ENCODE assay signal across 18 mouse cellular contexts in genomic region chr16:38916885-38917284, GRCm38 (mm10). TPM values are rescaled to one million over a fixed set of nuclear protein-coding genes. Genes with fewer than 3 reads are reported as not detected.
DNase-seq lines count a peak whose midpoint lies in the region; TF ChIP-seq lines count a peak whose summit lies in the region.
"Had no signal": no experiment of that assay in that cellular context is flagged by ENCODE, and none has a peak within 500 bp of the region (broad histone marks: within the 10 kb centered on the region; RNA-seq: fewer than 3 reads in every experiment).

No protein-coding gene starts in this region.

- no peak overlapping the region for H3K4me3 ChIP-seq in heart, embryonic 10.5 days
- no peak overlapping the region for H3K4me3 ChIP-seq in left cerebral cortex, adult 2 months
- H3K4me3 ChIP-seq: embryonic facial prominence, embryonic 12.5 days; forebrain, embryonic 15.5 days; heart, embryonic 12.5 days; hindbrain, embryonic 15.5 days had no signal

- no peaks in the 10 kb centered on the region for H3K36me3 ChIP-seq in heart, embryonic 10.5 days
- H3K36me3 ChIP-seq: embryonic facial prominence, embryonic 12.5 days; forebrain, embryonic 15.5 days; G1E; heart, embryonic 12.5 days; hindbrain, embryonic 15.5 days had no signal

- TF ChIP-seq CTCF in left cerebral cortex, adult 2 months (IDR thresholded peaks at IDR 0.05): no peak

- no peaks in the 10 kb centered on the region for H3K9me3 ChIP-seq in heart, embryonic 10.5 days
- H3K9me3 ChIP-seq: embryonic facial prominence, embryonic 12.5 days; forebrain, embryonic 15.5 days; heart, embryonic 12.5 days; hindbrain, embryonic 15.5 days had no signal

- WGBS in heart, embryonic 10.5 days: 82% methylated on average over 5 of the region's 5 CpGs

- intact Hi-C loops in left cerebral cortex, adult 2 months (cut with DNase I): no loop called here

- no peaks in the 10 kb centered on the region for H3K27me3 ChIP-seq in heart, embryonic 10.5 days (ENCODE audit: insufficient read depth, poor library complexity, severe bottlenecking)
- H3K27me3 ChIP-seq: embryonic facial prominence, embryonic 12.5 days; forebrain, embryonic 15.5 days; heart, embryonic 12.5 days; hindbrain, embryonic 15.5 days had no signal

- peak; percentile 38 for DNase-seq in heart, embryonic 10.5 days (ENCODE audit: low spot score)
- no peak for DNase-seq in heart, adult 8-10 months (ENCODE audit: low spot score)
- no peak for DNase-seq in left cerebral cortex, adult 2 months (ENCODE audit: extremely low spot score in 1 of 2, low spot score in 2 of 2)
- no peak for DNase-seq in left cerebral cortex, adult 9 months (ENCODE audit: low spot score in 2 of 2)
- DNase-seq in testis, postnatal 10 days (ENCODE audit: low spot score): peak; percentile 17
- no peak for DNase-seq in testis, postnatal 14 days (ENCODE audit: low spot score)
- DNase-seq in adrenal gland, adult 18-20 months (ENCODE audit: low spot score in 2 of 2): no peak
- DNase-seq: adrenal gland, postnatal 10 days; cerebellum, adult 11 months; gastrocnemius, postnatal 36 days; heart, adult 18-20 months; heart, postnatal 36 days had no signal

- no peak overlapping the region for H3K27ac ChIP-seq in heart, embryonic 10.5 days
- H3K27ac ChIP-seq in left cerebral cortex, adult 2 months: peak overlapping the region; percentile 63; the same call in 1 of the 2 replicates
- H3K27ac ChIP-seq: embryonic facial prominence, embryonic 12.5 days; forebrain, embryonic 15.5 days; hindbrain, embryonic 15.5 days had no signal

- peaks cover 7% of the 10 kb centered on the region for H3K4me1 ChIP-seq in heart, embryonic 10.5 days
- H3K4me1 ChIP-seq: embryonic facial prominence, embryonic 12.5 days; forebrain, embryonic 15.5 days; hindbrain, embryonic 15.5 days had no signal

RNA-seq across cellular contexts. Expression of gene Igsf11, which starts 24.4 kb away (rescaled TPM):
- polyA plus RNA-seq in heart, embryonic 10.5 days (2016; fragmentation: Nextera tagmentation; extraction: Ambion mirVana): 0.85 and 1.8 TPM in 2 replicates
- under 1 TPM; 0.57 to 0.75 (median 0.66) TPM for total RNA-seq in heart, adult 8-10 months (2022)
- 10 to 100 TPM; 37.7 to 49.5 TPM for total RNA-seq in left cerebral cortex, adult 2 months (2021)
- 10 to 100 TPM in 1 of 2 experiments, 1 to 10 TPM in 1; 4.9 to 40.9 TPM for total RNA-seq in adrenal gland, adult 18-20 months (2021)
- total RNA-seq: common myeloid progenitor, adult 5-6 weeks had no signal
- polyA plus RNA-seq: G1E had no signal

Comparison
In these comparisons a context has a peak if more than half of its experiments do, and no peak if none do; other contexts are left out.
1. DNase-seq: peak in heart, embryonic 10.5 days (single experiment) and testis, postnatal 10 days (single experiment); none in heart, adult 8-10 months (single experiment), left cerebral cortex, adult 2 months (0 of 2), left cerebral cortex, adult 9 months (0 of 2), testis, postnatal 14 days (single experiment) and adrenal gland, adult 18-20 months (0 of 2).